Mouse (Mus musculus) G1E (cell line): Measurements from ENCODE around the gene Rassf8.

ENCODE experiments used
- CTCF ChIP-seq: IDR thresholded peaks from 2 replicates; pipeline ENCODE4 v1.5.1; 2012; ENCODE audit warnings: low read depth, low read length, inconsistent platforms, mixed read lengths
- GATA1 ChIP-seq: IDR thresholded peaks from 2 replicates; pipeline ENCODE4 v1.6.1; 2012; ENCODE audit warnings: borderline replicate concordance, low read length, inconsistent platforms, mixed read lengths
- TAL1 ChIP-seq: conservative IDR thresholded peaks from 2 replicates; pipeline ENCODE4 v1.6.1; 2012; ENCODE audit warnings: low read depth, low read length, inconsistent platforms, mixed read lengths

GRCm38 (mm10) chr6:145865289-145865885 is 118.8 kb downstream of the Rassf8 start, which contains the start of gene Bhlhe41:
- no peak for TF ChIP-seq CTCF
- no peak for TF ChIP-seq GATA1
- no peak for TF ChIP-seq TAL1
